Mouse (Mus musculus) hindbrain, embryonic 16.5 days (tissue): ENCODE results near the gene Gm20517. TPM values are rescaled to one million over a fixed set of nuclear protein-coding genes. Genes with fewer than 3 reads are reported as not detected.

Experiments
- ATAC-seq: fragments of 200-750 bp; cut with Nextera tagmentation; 2 replicates; pipeline ENCODE4 v1.8.0; 2017; ENCODE audit warnings: moderate TSS enrichment, moderate library complexity
- H3K27ac ChIP-seq: fragments of 300-500 bp; sonication (generic); 2 replicates; pipeline ENCODE4 v1.5.1; 2014; ENCODE audit warnings: low read depth, mild to moderate bottlenecking, control low read depth, low read length, moderate library complexity
- H3K27me3 ChIP-seq: fragments of 300-500 bp; sonication (generic); replicated peaks from 2 replicates; pipeline ENCODE4 v1.6.1; 2014; ENCODE audit warnings: low read length; ENCODE audit not compliant: control insufficient read depth, insufficient read depth
- H3K36me3 ChIP-seq: fragments of 300-500 bp; sonication (generic); 2 replicates; pipeline ENCODE4 v1.6.1; 2014; ENCODE audit warnings: mild to moderate bottlenecking, low read length, moderate library complexity, mixed read lengths; ENCODE audit not compliant: control insufficient read depth, insufficient read depth
- H3K4me1 ChIP-seq: fragments of 300-500 bp; sonication (generic); 2 replicates; pipeline ENCODE4 v1.6.1; 2014; ENCODE audit warnings: low read depth, low read length; ENCODE audit not compliant: control insufficient read depth, insufficient read depth
- H3K4me2 ChIP-seq: fragments of 300-500 bp; sonication (generic); 2 replicates; pipeline ENCODE4 v1.6.1; 2014; ENCODE audit warnings: mild to moderate bottlenecking, low read length, control low read depth, moderate library complexity
- H3K4me3 ChIP-seq: fragments of 300-500 bp; sonication (generic); 2 replicates; pipeline ENCODE4 v1.5.1; 2014; ENCODE audit warnings: mild to moderate bottlenecking, low read length, control low read depth, moderate library complexity
- H3K9ac ChIP-seq: fragments of 300-500 bp; sonication (generic); 2 replicates; pipeline ENCODE4 v1.6.1; 2014; ENCODE audit warnings: low read depth, mild to moderate bottlenecking, control low read depth, low read length, moderate library complexity
- H3K9me3 ChIP-seq: fragments of 300-500 bp; sonication (generic); 2 replicates; pipeline ENCODE4 v1.6.1; 2014; ENCODE audit warnings: mild to moderate bottlenecking, low read length, moderate library complexity; ENCODE audit not compliant: control insufficient read depth
- WGBS: fragments of 180-500 bp; shearing (Covaris S2); extraction: QIAGEN DNeasy Blood & Tissue Kit; methylation state at CpG from one replicate; pipeline ENCODE4 v1.1.7; 2014; 5-methylcytosine and 5-hydroxymethylcytosine counted together
- polyA plus RNA-seq: library from polyadenylated mRNA; unstranded; fragments of >200 nt; fragmentation: Nextera tagmentation; extraction: Ambion mirVana; gene quantifications from 2 replicates; pipeline ENCODE4 v1.2.1, GENCODE M21; 2015

Gm20517 gene
- polyA plus RNA-seq: 1.7 and 1.9 TPM in 2 replicates

GRCm38 (mm10) chr17:47610849-47611660 is at the start of gene Gm20517, which contains the start of the genes Bysl and Med20:
Gene Gm20517, plus strand, starts transcription at chr17:47611589.
Gene Bysl, minus strand, starts transcription at chr17:47611492.
Gene Med20, plus strand, starts transcription at chr17:47611582.
- 0% methylated on average over 57 of the region's 59 CpGs for WGBS
- H3K4me1 ChIP-seq: peaks cover 22% of the 10 kb centered on the region

GRCm38 (mm10) chr17:47562875-47563274 is 48.5 kb upstream of the Gm20517 start:
- Histone ChIP-seq H3K4me2 (no peak overlapping the region), H3K4me3 (no peak overlapping the region), H3K9me3 (no peaks in the 10 kb centered on the region), H3K27ac (no peak overlapping the region), H3K4me1 (no peaks in the 10 kb centered on the region), H3K27me3 (no peaks in the 10 kb centered on the region), H3K36me3 (no peaks in the 10 kb centered on the region), H3K9ac (no peak overlapping the region)
- ATAC-seq: no peak
- WGBS: 83% methylated on average over 6 of the region's 6 CpGs

More at GRCm38 (mm10) chr17:47610849-47611660, at the start of gene Gm20517, which contains the start of the genes Bysl and Med20:
- peak within 1 kb of the TSS; percentile 76 for H3K27ac ChIP-seq
- peak; percentile 96 for ATAC-seq
- peak within 1 kb of the TSS; percentile 83 for H3K4me2 ChIP-seq
- peak within 1 kb of the TSS; percentile 71 for H3K4me3 ChIP-seq
- no peaks in the 10 kb centered on the region for H3K9me3 ChIP-seq
- H3K27me3 ChIP-seq: no peaks in the 10 kb centered on the region
- H3K36me3 ChIP-seq: peaks cover 16% of the 10 kb centered on the region
- peak within 1 kb of the TSS; percentile 72 for H3K9ac ChIP-seq

- Histone ChIP-seq H3K4me3 (no peak overlapping the region), H3K4me2 (no peak overlapping the region), H3K4me1 (no peaks in the 10 kb centered on the region), H3K27me3 (no peaks in the 10 kb centered on the region), H3K9ac (no peak overlapping the region), H3K9me3 (no peaks in the 10 kb centered on the region), H3K36me3 (no peaks in the 10 kb centered on the region), H3K27ac (no peak overlapping the region)
- no peak for ATAC-seq
- WGBS: 91% methylated on average over 5 of the region's 5 CpGs
Observed at GRCm38 (mm10) chr17:47564612-47565011, 46.8 kb upstream of the Gm20517 start.

GRCm38 (mm10) chr17:47566133-47566532 is 45.3 kb upstream of the Gm20517 start:
- Histone ChIP-seq H3K27me3 (no peaks in the 10 kb centered on the region), H3K9me3 (no peaks in the 10 kb centered on the region), H3K36me3 (no peaks in the 10 kb centered on the region), H3K4me1 (no peaks in the 10 kb centered on the region), H3K9ac (no peak overlapping the region; the same call in 1 of the 2 replicates), H3K4me2 (no peak overlapping the region), H3K27ac (no peak overlapping the region), H3K4me3 (no peak overlapping the region)
- 4% methylated on average over 2 of the region's 2 CpGs for WGBS
- 0 out of 2 replicates have a peak, but pooled peaks have one; percentile 37 for ATAC-seq

- Histone ChIP-seq H3K9ac (no peak overlapping the region), H3K27ac (no peak overlapping the region), H3K36me3 (no peaks in the 10 kb centered on the region), H3K4me2 (no peak overlapping the region), H3K27me3 (no peaks in the 10 kb centered on the region), H3K4me1 (no peaks in the 10 kb centered on the region), H3K4me3 (no peak overlapping the region), H3K9me3 (no peaks in the 10 kb centered on the region)
- no peak for ATAC-seq
- WGBS: 84% methylated on average over 3 of the region's 3 CpGs
Observed at GRCm38 (mm10) chr17:47567271-47567670, 44.1 kb upstream of the Gm20517 start.

DNA sequence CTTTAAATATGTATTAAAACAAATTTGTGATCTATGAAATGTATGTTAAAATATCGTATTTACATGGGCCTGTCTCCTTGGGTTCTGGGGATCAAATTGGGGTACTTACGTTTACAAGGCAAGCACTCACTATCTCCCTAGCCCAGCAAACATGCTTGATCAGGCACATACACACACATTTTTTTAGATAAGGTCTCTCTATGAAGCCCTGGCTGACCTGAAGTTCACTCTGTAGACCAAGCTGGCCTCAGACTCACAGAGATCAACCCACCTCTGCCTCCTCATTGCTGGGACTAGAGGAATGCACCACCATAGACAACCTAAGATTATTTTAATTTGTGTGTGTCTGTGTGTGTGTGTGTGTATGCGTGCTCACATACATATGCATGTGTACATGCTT is 43.0 kb upstream of the Gm20517 start:
- Histone ChIP-seq H3K4me1 (no peaks in the 10 kb centered on the region), H3K27ac (no peak overlapping the region), H3K9ac (no peak overlapping the region), H3K9me3 (no peaks in the 10 kb centered on the region), H3K36me3 (no peaks in the 10 kb centered on the region), H3K27me3 (no peaks in the 10 kb centered on the region), H3K4me2 (no peak overlapping the region), H3K4me3 (no peak overlapping the region)
- 100% methylated on average over 3 of the region's 3 CpGs for WGBS
- ATAC-seq: no peak

GRCm38 (mm10) chr17:47568951-47569527 is 42.4 kb upstream of the Gm20517 start:
- Histone ChIP-seq H3K9ac (no peak overlapping the region), H3K9me3 (no peaks in the 10 kb centered on the region), H3K27me3 (no peaks in the 10 kb centered on the region), H3K4me1 (no peaks in the 10 kb centered on the region), H3K4me3 (no peak overlapping the region), H3K4me2 (no peak overlapping the region), H3K27ac (no peak overlapping the region), H3K36me3 (no peaks in the 10 kb centered on the region)
- ATAC-seq: no peak
- 45% methylated on average over 10 of the region's 10 CpGs for WGBS

DNA sequence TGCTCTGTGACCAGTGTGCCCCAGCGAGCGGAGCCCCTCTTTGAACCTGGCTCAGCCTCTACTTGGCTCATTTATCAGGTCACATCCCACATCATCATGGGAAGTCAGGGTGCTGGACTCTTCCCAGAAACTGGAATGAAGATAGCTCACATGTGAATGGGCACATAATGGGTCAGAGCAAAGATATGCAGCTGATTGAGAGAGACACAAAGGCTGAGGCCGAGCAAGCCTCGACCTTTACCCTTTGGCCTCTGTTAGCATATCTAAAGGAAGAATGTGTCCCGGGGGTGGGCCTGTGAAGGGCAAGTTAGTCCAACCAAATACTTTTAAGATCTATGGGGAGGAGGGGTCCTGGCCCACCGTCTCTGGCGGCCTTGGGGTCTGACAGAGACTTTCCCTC is 39.8 kb upstream of the Gm20517 start:
- no peak for ATAC-seq
- no peak overlapping the region for H3K4me2 ChIP-seq
- H3K4me3 ChIP-seq: no peak overlapping the region
- no peak overlapping the region for H3K27ac ChIP-seq
- WGBS: 12% methylated on average over 7 of the region's 7 CpGs
- no peak overlapping the region for H3K9ac ChIP-seq
- no peaks in the 10 kb centered on the region for H3K36me3 ChIP-seq
- H3K27me3 ChIP-seq: no peaks in the 10 kb centered on the region
- H3K4me1 ChIP-seq: no peaks in the 10 kb centered on the region
- no peaks in the 10 kb centered on the region for H3K9me3 ChIP-seq

DNA sequence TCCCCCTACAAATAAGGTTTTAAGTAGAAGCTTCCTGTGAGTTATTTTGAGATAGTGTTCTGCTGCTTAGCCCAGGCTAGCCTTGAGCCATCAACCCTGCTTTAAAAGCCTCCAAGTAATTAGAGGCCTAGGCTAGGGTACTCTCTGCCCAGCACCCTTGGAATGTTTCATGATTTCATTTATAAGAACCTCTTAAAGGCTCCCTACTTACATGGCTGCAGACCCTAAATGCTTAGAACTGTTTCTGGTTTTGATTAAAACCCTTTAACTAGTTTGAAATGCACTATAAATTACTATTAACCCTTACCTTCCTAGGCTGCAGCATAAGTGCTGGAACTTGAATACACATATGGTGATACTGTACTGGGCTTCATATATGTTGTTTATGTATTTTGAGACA is 39.0 kb upstream of the Gm20517 start:
- Histone ChIP-seq H3K4me1 (no peaks in the 10 kb centered on the region), H3K36me3 (no peaks in the 10 kb centered on the region), H3K4me3 (no peak overlapping the region), H3K9me3 (no peaks in the 10 kb centered on the region), H3K9ac (no peak overlapping the region), H3K27me3 (no peaks in the 10 kb centered on the region), H3K27ac (no peak overlapping the region), H3K4me2 (no peak overlapping the region)
- ATAC-seq: no peak
